Mouse (Mus musculus) layer of hippocampus, adult 8-10 months (tissue): Measurements from ENCODE around the gene Angptl2. TPM values are rescaled to one million over a fixed set of nuclear protein-coding genes. Genes with fewer than 3 reads are reported as not detected.

Source experiments
- DNase-seq, 2 experiments: peaks; one replicate each; pipeline ENCODE4 v3.0.0; 2022; ENCODE audit warnings: low spot score in 2 of 2
- total RNA-seq, 4 experiments: library from RNA; stranded (reverse); gene quantifications; 2 replicates each; pipeline ENCODE4 v1.2.4; 2022

Gene Angptl2
- total RNA-seq: 1 to 10 TPM; 1.5 to 3.7 (median 2.4) TPM

DNA sequence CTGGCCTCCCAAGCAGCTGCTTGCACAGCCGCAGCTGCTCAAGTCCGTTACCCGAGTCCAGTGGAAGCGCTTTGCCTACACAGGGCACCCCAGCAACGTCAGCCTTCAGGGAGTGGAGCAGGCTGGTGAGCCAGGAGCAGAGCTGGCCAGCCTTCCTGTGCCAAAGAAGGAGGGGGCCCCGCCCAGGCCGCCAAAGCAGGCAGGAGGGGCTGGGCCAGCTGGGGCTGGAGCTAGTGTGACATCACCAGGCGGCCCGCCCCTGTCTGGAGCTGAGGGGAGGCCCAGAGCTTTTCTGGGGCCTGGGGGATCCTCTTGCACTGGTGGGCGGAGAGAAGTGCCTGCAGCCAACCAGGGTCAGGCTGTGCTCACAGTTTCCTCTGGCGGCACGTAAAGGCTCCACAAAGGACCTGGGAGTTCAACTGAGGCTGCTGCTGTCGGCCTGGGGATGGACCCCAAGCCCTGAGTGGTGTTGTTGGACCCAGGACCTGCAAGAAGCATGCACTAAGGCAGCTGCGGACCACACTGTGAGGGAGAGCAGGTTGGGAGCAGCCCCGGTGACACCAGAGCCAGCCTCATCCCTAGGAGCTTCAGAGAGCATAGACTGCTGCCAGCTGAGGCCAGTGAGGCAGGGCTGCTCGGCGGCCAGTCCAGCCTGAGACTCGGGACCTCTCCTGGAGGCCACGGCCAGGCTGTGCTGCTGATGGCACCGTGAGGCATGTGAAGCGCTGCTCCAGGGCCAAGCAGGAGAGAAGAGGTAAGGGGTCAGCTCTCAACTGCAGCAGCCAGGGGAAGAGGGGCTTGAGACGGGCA lies at the start of gene Angptl2:
Gene Angptl2 (plus strand): TSS at position 370 of the 810 bp plus-strand sequence.
- DNase-seq: peak; percentile 65 to 68

DNA sequence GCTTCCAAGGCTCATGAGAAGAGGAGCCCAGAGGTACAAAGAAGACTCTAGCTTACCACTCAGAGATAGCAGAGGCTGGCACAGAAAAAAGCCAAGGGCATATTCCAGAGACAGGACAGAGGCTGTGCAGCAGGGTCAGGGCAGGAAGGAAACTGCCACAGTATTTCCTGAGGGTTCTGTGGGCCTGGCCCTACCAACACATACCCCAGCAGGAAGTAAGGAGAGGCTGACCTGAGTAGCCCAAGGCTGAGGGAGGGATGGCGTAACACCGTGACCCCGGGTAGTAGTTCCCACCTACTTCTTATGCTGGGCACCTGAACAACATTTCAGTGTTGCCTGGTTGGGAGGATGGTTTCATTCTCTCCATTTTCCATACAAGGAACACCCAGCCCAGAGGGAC lies 48.8 kb upstream of the Angptl2 start:
- DNase-seq: no peak

DNA sequence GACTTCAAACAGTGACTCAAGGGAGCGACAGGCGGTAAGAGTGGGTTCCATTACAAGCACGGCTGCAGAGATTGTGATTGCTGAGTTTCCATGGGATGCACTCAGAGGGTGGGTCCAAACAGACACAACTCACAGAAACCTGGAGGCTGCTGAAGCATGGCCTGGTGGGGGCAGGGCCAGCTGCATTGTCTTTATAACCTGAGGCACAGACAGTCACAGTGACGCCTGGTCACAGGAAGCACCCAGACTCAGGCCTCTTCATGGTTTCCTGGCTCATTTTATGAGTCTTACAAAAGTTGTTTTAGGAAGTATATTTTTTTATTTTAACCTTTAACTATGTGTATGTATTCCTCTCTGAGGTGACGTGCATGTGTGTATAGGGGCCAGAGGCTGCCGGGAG lies 46.4 kb upstream of the Angptl2 start:
- no peak for DNase-seq

- DNase-seq: no peak
These were observed 44.9 kb upstream of the Angptl2 start for GRCm38 (mm10) chr2:33170777-33171565.

GRCm38 (mm10) chr2:33173126-33173525 lies 42.7 kb upstream of the Angptl2 start:
- DNase-seq: no peak

DNA sequence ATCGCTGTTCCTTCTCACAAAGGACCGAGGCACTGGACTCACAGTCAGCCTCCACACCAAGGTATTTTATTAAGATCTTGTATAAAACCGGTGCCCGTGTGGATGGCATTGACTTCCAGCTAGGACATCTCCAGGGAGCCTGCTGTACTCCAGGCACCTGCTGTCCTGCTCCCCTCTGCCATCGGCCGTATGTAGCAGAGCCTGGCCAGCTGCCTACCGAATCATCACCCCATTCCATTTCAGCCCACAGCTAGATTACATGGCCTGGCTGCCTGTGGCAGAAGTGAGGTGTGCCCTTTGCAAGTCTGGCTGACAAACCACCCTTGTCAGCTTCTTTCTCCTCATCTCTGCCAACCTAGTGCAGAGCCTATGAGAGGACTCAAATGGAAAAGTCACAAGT lies 42.2 kb upstream of the Angptl2 start:
- no peak for DNase-seq

- no peak for DNase-seq
These were observed 39.4 kb upstream of the Angptl2 start for GRCm38 (mm10) chr2:33176516-33176915.

- no peak for DNase-seq
These were observed 38.9 kb upstream of the Angptl2 start for GRCm38 (mm10) chr2:33176921-33177320.

DNA sequence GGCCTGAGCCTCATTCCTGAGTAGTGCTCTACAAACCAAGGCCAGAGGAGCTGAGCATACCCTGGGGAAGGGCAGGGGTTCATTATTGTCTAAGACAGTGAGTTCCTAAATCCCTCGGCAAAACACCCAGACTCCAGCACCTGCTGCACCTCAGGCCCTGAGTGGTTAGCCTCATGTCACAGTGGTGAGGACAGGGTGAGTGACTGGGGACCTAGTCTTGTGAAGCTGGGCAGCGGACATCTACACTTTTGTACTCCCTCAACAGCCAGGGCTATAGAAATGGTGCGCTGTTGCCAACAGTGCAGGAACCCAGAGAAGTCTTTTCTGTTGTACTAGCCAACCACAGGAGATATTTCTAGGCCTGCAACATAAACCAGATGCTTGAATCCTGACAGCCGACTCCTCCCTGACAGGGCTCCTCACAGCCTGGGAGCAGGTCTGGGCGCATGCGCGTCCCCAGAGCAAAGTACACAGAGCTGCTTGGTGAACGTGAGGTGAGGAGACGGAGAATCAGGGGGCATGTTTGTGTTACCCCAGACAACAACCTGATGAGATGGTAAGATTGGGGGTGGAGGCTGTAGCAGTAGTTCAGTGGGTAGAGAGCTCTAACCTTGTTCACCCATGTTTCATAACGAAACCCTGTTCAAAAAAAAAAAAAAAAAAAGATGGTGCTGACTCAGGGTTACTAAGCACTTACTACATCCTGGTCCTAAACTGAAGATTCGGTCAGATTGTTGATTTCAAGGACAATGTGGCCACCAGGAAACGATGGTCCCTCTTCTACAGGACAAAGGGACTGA lies 38.2 kb upstream of the Angptl2 start:
- DNase-seq: no peak

- no peak for DNase-seq
These were observed 37.5 kb upstream of the Angptl2 start for GRCm38 (mm10) chr2:33178243-33178932.

DNA sequence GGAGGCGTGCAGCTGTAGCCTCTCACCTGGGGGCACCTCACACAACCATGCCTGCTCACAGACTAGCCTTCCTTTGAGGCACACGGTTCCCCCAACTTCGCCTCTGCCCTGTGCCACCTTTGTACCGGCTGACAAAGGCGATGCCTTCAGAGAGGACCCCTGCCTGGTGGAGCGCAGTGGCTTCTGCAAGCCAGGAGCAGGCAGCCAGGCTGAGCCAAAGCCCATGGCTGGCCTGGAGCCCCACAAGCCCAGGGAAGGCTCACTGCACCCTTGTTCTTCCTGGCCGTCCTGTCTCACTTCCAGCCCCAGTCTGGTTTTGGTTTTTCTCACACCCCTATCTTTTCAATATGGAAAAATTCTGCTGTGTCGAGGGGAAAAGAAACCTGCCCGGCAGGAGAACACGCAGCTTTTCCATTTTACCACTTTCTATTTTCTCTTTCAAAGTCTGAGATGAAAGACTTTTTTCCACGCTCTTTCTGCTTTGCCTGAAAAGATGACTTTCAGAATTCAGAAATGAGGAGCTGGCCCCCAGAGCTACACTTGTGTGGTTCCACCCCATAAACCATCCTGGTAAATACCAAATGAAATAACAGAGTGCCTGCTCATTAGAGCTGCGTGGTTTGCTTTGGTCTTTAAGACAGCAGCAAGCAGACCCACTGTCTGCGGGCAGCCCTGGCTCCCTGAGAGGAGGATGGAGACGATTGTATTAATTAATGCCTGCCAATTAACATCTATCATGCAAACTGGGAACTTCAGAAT lies 36.5 kb upstream of the Angptl2 start:
- no peak for DNase-seq

DNA sequence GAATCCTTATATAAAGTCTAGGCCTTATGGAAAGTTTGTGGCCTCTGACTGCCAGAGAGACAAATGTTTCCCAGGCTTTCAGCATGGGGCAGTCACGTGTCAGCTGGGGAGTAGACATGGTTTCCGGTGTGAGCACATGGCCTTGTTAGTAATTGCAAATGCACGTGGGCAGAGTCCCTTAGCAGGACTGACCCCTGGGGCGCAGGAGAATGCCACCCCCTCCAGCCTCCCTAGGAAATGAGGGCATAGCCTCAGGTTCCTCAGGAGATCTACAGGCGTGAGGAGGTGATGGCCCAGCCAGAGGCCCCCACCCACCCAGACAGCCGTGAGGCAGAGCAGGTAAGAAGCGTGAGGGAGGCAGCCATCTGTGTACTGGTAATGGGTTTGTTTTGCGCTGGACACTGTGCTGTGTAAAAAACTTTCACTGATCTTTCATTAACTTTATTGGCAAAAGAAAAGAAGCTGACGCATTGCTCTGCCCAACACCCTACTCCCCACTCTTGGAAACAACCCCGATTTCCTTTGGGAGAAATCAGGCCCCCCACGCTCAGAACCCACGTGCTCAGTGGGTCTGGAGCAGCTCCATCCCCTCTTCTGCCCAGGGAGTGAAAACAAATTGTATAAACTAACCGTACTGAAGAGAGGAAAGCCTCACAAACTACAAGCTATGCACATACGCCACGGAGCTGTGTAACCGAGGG lies 35.8 kb upstream of the Angptl2 start:
- no peak for DNase-seq

- no peak for DNase-seq
These were observed 32.5 kb upstream of the Angptl2 start for GRCm38 (mm10) chr2:33183321-33183720.

DNA sequence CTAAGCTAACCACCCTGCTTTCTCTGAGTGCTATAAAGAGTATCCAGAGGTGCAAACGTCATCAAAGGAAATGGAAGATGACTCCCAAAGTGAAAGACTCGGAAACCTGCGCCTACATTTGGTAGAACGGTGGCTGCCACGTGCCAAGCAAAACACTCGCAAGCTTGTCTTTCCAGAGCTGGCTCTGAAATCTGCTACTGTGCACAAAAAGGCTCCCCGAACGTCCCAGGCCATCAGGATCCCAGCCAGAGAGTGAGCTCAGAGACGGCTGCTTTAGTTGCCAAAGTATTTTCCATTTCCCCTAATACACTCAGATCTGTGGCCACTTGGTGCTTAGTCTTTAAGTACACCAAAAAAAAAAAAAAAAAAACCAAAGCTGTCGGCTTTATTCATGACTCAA lies 31.2 kb upstream of the Angptl2 start:
- DNase-seq: no peak

- no peak for DNase-seq
These were observed 30.6 kb upstream of the Angptl2 start for GRCm38 (mm10) chr2:33185258-33185657.

GRCm38 (mm10) chr2:33186505-33186904 lies 29.4 kb upstream of the Angptl2 start:
- no peak for DNase-seq

GRCm38 (mm10) chr2:33187874-33188273 lies 28.0 kb upstream of the Angptl2 start:
- DNase-seq: no peak

GRCm38 (mm10) chr2:33188925-33189670 lies 26.8 kb upstream of the Angptl2 start:
- DNase-seq: no peak

- no peak for DNase-seq
These were observed 25.9 kb upstream of the Angptl2 start for GRCm38 (mm10) chr2:33189976-33190375.
